Mouse (Mus musculus): ENCODE results near the gene Rilpl1. TPM values are rescaled to one million over a fixed set of nuclear protein-coding genes. Genes with fewer than 3 reads are reported as not detected.
"Not testable (repeated sequence)": the region's sequence is repeated elsewhere in the genome, so short reads cannot be mapped to it uniquely, and the experiment has no call there.

Gene Rilpl1
- polyA plus RNA-seq, 1 experiment: 9.5 TPM

GRCm38 (mm10) chr5:124552558-124553307 is 21.5 kb upstream of the Rilpl1 start, which contains the start of gene Ddx55:
TSS of gene Ddx55 (plus strand) at chr5:124552864.
- WGBS: under 1% methylated on average over 66 of the region's 66 CpGs
- peaks cover 7% of the 10 kb centered on the region for H3K4me1 ChIP-seq (replicated peaks; ENCODE audit: control insufficient read depth, insufficient read depth, low read length)
- H3K4me3 ChIP-seq (ENCODE audit: control insufficient read depth, insufficient read depth, low read length): peak within 1 kb of the TSS; percentile 67
- TF ChIP-seq POLR2A (IDR thresholded peaks at IDR 0.05; ENCODE audit: control insufficient read depth, extremely low read depth, insufficient read depth, low read length, poor library complexity) (peak; percentile 78), CTCF (IDR thresholded peaks at IDR 0.05; ENCODE audit: borderline replicate concordance, control insufficient read depth, extremely low read depth, insufficient read depth, low read length, poor library complexity) (peak; percentile 51; the same call in 1 of the 2 replicates)
- no peaks in the 10 kb centered on the region for H3K27me3 ChIP-seq (ENCODE audit: control insufficient read depth, insufficient read depth, low read length)
- peaks cover 32% of the 10 kb centered on the region for H3K36me3 ChIP-seq (ENCODE audit: control insufficient read depth, insufficient read depth, low read length)
- DNase-seq: peak; percentile 93
- H3K27ac ChIP-seq (ENCODE audit: control insufficient read depth, insufficient read depth, low read length): peak within 1 kb of the TSS; percentile 21

DNA sequence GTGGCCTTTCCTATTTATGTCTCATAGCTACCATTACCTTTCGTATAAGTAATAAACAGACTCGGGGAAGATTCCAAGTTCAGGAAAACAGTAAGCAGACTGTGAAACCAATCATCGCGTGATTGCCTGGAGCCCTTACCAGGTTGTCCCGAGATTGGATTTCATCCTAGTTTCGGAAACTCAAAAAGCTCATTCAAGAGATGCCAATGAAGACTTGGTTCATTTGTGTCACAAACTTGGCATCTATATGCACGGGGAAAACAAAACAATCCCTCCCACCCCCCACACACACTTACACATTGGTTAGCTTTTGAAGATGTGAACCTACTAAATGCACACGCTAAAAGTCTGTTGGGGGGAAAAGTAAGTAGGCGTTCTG is 20.9 kb upstream of the Rilpl1 start:
- DNase-seq: no peak
- Histone ChIP-seq H3K27ac (ENCODE audit: control insufficient read depth, insufficient read depth, low read length) (peak overlapping the region; percentile 0; the same call in 1 of the 2 replicates), H3K27me3 (ENCODE audit: control insufficient read depth, insufficient read depth, low read length) (no peaks in the 10 kb centered on the region), H3K4me3 (ENCODE audit: control insufficient read depth, insufficient read depth, low read length) (no peak overlapping the region; the same call in 1 of the 2 replicates), H3K4me1 (replicated peaks; ENCODE audit: control insufficient read depth, insufficient read depth, low read length) (peaks cover 7% of the 10 kb centered on the region), H3K36me3 (ENCODE audit: control insufficient read depth, insufficient read depth, low read length) (peaks cover 35% of the 10 kb centered on the region)
- 4% methylated on average over 9 of the region's 9 CpGs for WGBS
- TF ChIP-seq CTCF (IDR thresholded peaks at IDR 0.05; ENCODE audit: borderline replicate concordance, control insufficient read depth, extremely low read depth, insufficient read depth, low read length, poor library complexity): no peak
- TF ChIP-seq POLR2A (IDR thresholded peaks at IDR 0.05; ENCODE audit: control insufficient read depth, extremely low read depth, insufficient read depth, low read length, poor library complexity): no peak

DNA sequence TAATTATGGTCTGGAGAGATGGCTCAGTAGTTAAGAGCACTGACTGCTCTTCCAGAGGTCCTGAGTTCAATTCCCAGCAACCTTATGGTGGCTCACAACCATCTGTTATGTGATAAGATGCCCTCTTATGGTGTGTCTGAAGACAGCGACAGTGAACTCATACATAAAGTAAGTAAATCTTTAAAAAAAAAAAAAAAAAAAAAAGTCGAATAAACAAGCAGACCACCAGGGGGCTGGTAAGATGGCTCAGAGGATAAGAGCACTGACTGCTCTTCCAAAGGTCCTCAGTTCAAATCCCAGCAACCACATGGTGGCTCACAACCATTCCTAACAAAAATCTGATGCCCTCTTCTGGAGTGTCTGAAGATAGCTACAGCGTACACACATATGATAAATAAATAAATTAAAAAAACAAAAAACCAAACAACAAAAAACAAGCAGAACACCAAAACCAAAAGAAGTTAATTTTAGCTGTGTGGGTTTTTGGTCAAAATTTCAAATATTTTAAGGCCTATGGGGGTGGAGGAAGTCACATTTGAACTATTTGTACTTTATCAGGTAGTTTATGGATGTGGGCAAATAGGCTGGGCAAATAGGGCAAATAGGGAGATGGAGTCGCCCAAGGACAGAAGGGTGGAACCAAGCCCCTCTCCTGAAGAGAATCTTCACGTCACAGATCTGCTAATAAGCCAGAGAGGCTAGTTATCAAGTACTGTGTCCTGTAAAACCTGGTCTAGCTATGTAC is 20.3 kb upstream of the Rilpl1 start:
- H3K36me3 ChIP-seq (ENCODE audit: control insufficient read depth, insufficient read depth, low read length): peaks cover 37% of the 10 kb centered on the region
- not testable (repeated sequence) for H3K27ac ChIP-seq (ENCODE audit: control insufficient read depth, insufficient read depth, low read length); DNase-seq; H3K4me1 ChIP-seq (replicated peaks; ENCODE audit: control insufficient read depth, insufficient read depth, low read length); H3K27me3 ChIP-seq (ENCODE audit: control insufficient read depth, insufficient read depth, low read length); H3K4me3 ChIP-seq (ENCODE audit: control insufficient read depth, insufficient read depth, low read length)
- 42% methylated on average over 5 of the region's 5 CpGs for WGBS

GRCm38 (mm10) chr5:124550737-124551136 is 19.5 kb upstream of the Rilpl1 start:
- 93% methylated on average over 4 of the region's 4 CpGs for WGBS
- peaks cover 39% of the 10 kb centered on the region for H3K36me3 ChIP-seq (ENCODE audit: control insufficient read depth, insufficient read depth, low read length)
- H3K4me1 ChIP-seq (replicated peaks; ENCODE audit: control insufficient read depth, insufficient read depth, low read length): not testable (repeated sequence)

DNA sequence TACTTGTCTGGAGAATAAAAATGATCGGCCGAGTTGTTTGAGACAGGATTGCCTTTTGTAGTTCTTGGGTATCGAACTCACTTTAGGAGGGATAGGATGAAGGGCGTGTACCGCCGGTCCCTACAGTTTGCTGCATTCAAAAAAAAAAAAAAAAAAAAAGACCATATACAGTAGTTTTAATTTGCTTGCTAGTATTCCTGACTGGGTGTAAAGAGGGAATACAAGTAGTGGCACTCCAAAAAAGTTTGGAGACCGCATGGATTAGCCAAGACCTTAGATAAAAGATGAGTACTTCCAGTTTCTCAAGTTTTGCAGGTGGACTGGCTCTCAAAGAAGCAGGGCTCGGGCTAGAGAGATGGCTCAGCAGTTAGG is 10.4 kb upstream of the Rilpl1 start:
- H3K4me1 ChIP-seq (replicated peaks; ENCODE audit: control insufficient read depth, insufficient read depth, low read length): peaks cover 12% of the 10 kb centered on the region
- WGBS: 11% methylated on average over 8 of the region's 8 CpGs
- no peak for DNase-seq
- H3K27me3 ChIP-seq (ENCODE audit: control insufficient read depth, insufficient read depth, low read length): no peaks in the 10 kb centered on the region
- no peak for TF ChIP-seq POLR2A (IDR thresholded peaks at IDR 0.05; ENCODE audit: control insufficient read depth, extremely low read depth, insufficient read depth, low read length, poor library complexity)
- TF ChIP-seq CTCF (IDR thresholded peaks at IDR 0.05; ENCODE audit: borderline replicate concordance, control insufficient read depth, extremely low read depth, insufficient read depth, low read length, poor library complexity): no peak
- H3K36me3 ChIP-seq (ENCODE audit: control insufficient read depth, insufficient read depth, low read length): peaks cover 32% of the 10 kb centered on the region
- peak overlapping the region; percentile 97 for H3K4me3 ChIP-seq (ENCODE audit: control insufficient read depth, insufficient read depth, low read length)
- H3K27ac ChIP-seq (ENCODE audit: control insufficient read depth, insufficient read depth, low read length): peak overlapping the region; percentile 45

More at GRCm38 (mm10) chr5:124550737-124551136, 19.5 kb upstream of the Rilpl1 start:
- H3K4me3 ChIP-seq (ENCODE audit: control insufficient read depth, insufficient read depth, low read length); H3K27me3 ChIP-seq (ENCODE audit: control insufficient read depth, insufficient read depth, low read length); H3K27ac ChIP-seq (ENCODE audit: control insufficient read depth, insufficient read depth, low read length); DNase-seq: not testable (repeated sequence)

DNA sequence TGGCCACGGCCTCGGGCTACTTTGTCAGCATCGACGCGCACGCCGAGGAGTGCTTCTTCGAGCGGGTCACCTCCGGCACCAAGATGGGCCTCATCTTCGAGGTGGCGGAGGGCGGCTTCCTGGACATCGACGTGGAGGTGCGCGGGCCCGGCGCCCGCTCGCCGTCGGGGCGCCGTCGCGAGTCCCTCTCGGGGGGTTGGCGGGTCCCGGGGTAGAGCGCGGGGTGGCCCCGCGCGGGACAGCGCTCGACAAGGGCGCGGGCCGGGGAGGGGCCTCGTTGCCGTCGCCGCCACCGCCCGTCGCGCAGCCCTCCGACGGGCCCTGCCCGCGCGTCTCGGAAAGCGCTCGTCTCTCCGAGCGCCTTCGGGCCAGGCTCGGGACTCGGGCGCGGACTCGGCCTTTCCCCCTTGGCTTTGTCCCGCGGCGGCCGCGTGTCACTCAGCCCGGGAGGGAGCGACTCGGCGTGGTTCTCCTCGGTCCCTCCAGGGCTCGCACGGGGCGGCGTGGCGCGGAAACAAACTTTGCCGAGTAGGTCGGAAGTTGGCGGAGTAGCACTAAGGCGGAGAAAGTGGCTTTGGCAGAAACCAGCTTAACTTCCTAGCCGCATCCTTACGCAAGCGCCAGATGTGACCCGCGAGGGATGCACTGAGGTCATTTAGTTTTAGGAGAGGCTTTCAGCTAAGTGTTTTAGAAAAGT is 9.9 kb upstream of the Rilpl1 start:
- Histone ChIP-seq H3K27ac (ENCODE audit: control insufficient read depth, insufficient read depth, low read length) (peak overlapping the region; percentile 45), H3K27me3 (ENCODE audit: control insufficient read depth, insufficient read depth, low read length) (no peaks in the 10 kb centered on the region), H3K4me3 (ENCODE audit: control insufficient read depth, insufficient read depth, low read length) (peak overlapping the region; percentile 97), H3K36me3 (ENCODE audit: control insufficient read depth, insufficient read depth, low read length) (peaks cover 27% of the 10 kb centered on the region), H3K4me1 (replicated peaks; ENCODE audit: control insufficient read depth, insufficient read depth, low read length) (peaks cover 12% of the 10 kb centered on the region)
- TF ChIP-seq POLR2A (IDR thresholded peaks at IDR 0.05; ENCODE audit: control insufficient read depth, extremely low read depth, insufficient read depth, low read length, poor library complexity): 0 out of 2 replicates have a peak, but pooled peaks have one; percentile 15
- TF ChIP-seq CTCF (IDR thresholded peaks at IDR 0.05; ENCODE audit: borderline replicate concordance, control insufficient read depth, extremely low read depth, insufficient read depth, low read length, poor library complexity): peak; percentile 21; the same call in 1 of the 2 replicates
- peak; percentile 64 for DNase-seq
- WGBS: 0% methylated on average over 79 of the region's 89 CpGs

All from thymus, adult 2 months (tissue).